Mouse (Mus musculus) large intestine, adult 2 months (tissue): ENCODE results near the gene Tspan2. TPM values are rescaled to one million over a fixed set of nuclear protein-coding genes. Genes with fewer than 3 reads are reported as not detected.

Source experiments
- DNase-seq: peaks from one replicate; pipeline ENCODE4 v3.0.0-alpha.2; 2012; ENCODE audit warnings: low read depth, low spot score
- WGBS: fragments of 180-500 bp; shearing (Covaris S2); methylation state at CpG from one replicate; pipeline ENCODE4 v1.1.7; 2018; 5-methylcytosine and 5-hydroxymethylcytosine counted together
- polyA plus RNA-seq: library from polyadenylated mRNA; depleted of rRNA; stranded (reverse); fragments of >200 nt; gene quantifications from 2 replicates; pipeline ENCODE4 v1.2.3, GENCODE M21; 2012; rRNA removed

Gene Tspan2
- polyA plus RNA-seq, 1 experiment: 2.5 TPM

GRCm38 (mm10) chr3:102760236-102760635, 25.9 kb downstream of the Tspan2 start:
- DNase-seq: no peak
- 63% methylated on average over 3 of the region's 3 CpGs for WGBS

GRCm38 (mm10) chr3:102762388-102762787, 28.1 kb downstream of the Tspan2 start:
- 59% methylated on average over 3 of the region's 3 CpGs for WGBS

GRCm38 (mm10) chr3:102763713-102764400, 29.5 kb downstream of the Tspan2 start:
- no peak for DNase-seq
- 50% methylated on average over 10 of the region's 10 CpGs for WGBS

More at GRCm38 (mm10) chr3:102762388-102762787, 28.1 kb downstream of the Tspan2 start:
- DNase-seq: no peak

DNA sequence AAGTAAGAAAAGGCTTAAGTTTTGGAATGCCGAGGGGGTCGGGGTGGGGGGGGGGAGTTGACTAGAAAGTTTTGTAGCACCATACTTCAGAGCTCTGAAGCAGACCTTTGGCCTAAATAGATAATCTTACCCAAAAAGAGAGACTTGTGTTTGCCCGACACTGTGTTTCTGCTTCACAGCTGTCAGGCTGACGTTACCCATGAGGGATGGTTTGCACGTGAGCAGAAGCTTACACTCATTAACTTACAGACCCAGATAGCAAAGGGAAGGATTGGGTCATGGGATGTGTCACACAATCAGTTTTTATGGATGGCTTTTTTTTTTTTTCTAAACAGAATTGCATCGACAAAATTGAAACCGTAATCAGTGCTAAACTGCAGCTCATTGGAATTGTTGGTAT, 30.5 kb downstream of the Tspan2 start:
- DNase-seq: no peak
- WGBS: 63% methylated on average over 7 of the region's 7 CpGs

GRCm38 (mm10) chr3:102773018-102773417, 38.7 kb downstream of the Tspan2 start:
- WGBS: 84% methylated on average over 4 of the region's 4 CpGs
- no peak for DNase-seq

DNA sequence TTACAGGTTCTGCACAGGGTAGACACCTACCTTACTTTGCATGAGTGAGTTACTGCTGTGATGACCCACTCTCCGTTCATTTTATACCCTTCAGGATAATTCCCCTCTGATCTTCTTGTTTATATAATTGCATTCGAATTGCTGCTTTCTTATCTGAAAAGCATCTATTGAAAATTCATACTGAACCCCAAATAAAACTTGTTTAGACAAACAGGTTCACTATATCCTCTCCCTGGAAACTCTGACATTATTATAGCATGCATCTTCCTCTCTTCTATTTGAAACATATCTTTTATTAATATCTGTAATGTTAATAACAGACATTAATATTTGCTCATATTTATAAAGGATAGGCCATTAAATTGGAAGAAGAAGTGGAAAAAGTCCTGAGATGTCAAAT, 48.3 kb downstream of the Tspan2 start, which contains the start of gene Tshb:
TSS of gene Tshb (minus strand) at position 101 of the 400 bp plus-strand sequence.
- 46% methylated on average over 2 of the region's 2 CpGs for WGBS
- no peak for DNase-seq

DNA sequence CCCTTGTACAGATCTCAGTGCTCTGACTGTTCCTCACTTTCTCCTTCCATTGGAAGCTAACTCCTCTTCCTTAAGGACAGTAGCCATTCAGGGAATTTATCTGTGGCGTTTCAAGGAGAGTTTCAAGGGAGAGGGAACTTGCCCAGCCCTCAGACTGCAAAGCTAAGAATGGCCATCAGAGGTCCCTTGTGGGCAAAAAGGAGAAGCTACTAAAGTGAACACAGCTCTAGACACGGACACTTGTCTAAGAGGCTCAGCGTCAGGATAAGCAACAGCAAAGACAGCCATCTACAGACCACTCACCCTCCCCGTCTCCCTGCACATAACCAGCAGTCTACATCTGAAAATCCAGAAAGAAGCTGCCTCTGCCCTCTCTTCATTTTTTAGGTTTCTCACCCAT, 53.0 kb downstream of the Tspan2 start:
- 20% methylated on average over 4 of the region's 4 CpGs for WGBS
- DNase-seq: no peak

- DNase-seq: peak; percentile 24
Observed at GRCm38 (mm10) chr3:102803937-102804336, 69.6 kb downstream of the Tspan2 start.

DNA sequence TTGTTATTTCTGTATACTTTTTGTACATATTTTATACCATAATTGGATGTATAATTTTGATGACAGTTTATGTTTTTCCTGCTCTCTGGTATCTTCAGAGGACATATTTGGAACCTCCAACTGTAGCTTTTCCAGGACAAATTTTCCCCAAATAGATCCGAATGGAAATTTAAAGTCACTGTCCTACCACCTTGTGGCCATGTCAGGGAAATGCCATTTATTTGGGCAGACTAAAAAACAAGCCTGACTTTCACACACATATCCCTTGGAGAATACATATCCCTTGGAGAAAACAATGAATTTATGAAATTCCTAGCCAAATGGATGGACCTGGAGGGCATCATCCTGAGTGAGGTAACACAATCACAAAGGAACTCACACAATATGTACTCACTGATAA, 108.1 kb downstream of the Tspan2 start:
- DNase-seq: no peak
- 38% methylated on average over 1 of the region's 1 CpGs for WGBS

More at GRCm38 (mm10) chr3:102803937-102804336, 69.6 kb downstream of the Tspan2 start:
- 2% methylated on average over 3 of the region's 3 CpGs for WGBS

DNA sequence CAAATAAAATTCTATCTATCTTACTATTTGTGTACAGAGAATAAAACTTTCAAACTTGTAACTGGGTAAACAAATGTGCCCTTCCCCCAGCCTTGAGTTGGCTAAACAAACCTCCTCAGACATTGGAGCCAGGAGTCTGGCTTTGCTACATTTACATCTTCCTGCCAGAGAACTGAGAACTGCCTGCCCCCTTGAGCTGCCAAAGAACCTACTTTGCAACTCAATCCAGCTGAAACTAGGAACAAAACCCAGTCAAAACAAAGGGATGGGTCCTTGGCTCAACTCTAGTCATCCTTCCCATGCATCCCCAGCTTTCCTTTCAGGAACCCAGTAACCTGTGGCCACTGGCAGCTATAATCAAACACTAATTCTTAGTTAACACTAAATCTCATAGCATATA, 114.3 kb downstream of the Tspan2 start:
- DNase-seq: no peak

Other genes with a start within 250 kb of the Tspan2 start
- gene Tshb, start 48.2 kb downstream of the Tspan2 start, polyA plus RNA-seq: not detected in 2 replicates
- not detected in 2 replicates for gene Sycp1, start 201.6 kb downstream of the Tspan2 start, polyA plus RNA-seq
- not detected in 2 replicates for gene Nr1h5, start 229.6 kb downstream of the Tspan2 start, polyA plus RNA-seq